20 mouse cellular contexts compared by ENCODE assay signal in the genomic region with DNA sequence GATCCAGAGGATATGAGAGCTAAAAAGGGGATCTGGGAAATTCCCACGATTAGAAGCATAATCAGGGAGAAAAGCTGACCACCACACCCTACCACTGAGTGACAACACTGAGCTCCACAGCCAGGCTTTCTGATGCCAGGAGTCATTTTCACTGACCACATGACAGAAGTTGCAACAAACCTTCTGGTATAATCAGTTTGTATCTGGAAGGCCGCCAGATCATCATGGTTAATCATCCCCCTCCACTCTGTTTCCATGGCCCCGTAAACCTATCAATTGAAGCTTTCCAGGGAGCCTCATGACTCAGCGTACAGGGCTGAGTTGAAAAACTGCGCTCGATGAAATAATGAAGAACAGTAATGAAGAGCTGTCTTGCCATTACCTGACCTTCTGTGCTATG.
DNase-seq lines count a peak whose midpoint lies in the region; ATAC-seq and TF ChIP-seq lines count a peak whose summit lies in the region.
"Had no signal": no experiment of that assay in that cellular context is flagged by ENCODE, and none has a peak within 500 bp of the region (broad histone marks: within the 10 kb centered on the region; RNA-seq: fewer than 3 reads in every experiment).

No protein-coding gene starts in this region.

- H3K9me3 ChIP-seq in forebrain, embryonic 14.5 days (replicated peaks; ENCODE audit: control insufficient read depth, low read length), result no peaks in the 10 kb centered on the region
- H3K9me3 ChIP-seq in forebrain, embryonic 13.5 days (replicated peaks), result no peaks in the 10 kb centered on the region; the same call in 1 of the 2 replicates
- H3K9me3 ChIP-seq in liver, embryonic 12.5 days (replicated peaks), result no peaks in the 10 kb centered on the region
- H3K9me3 ChIP-seq in forebrain, embryonic 16.5 days (ENCODE audit: control insufficient read depth, low read length), result no peaks in the 10 kb centered on the region
- H3K9me3 ChIP-seq: embryonic facial prominence, embryonic 10.5 days; limb, embryonic 15.5 days; neural tube, embryonic 15.5 days had no signal

- peak; percentile 14 for DNase-seq in forebrain, embryonic 14.5 days (ENCODE audit: low spot score)
- peak; percentile 76 for DNase-seq in liver, adult 2 months (ENCODE audit: extremely low read depth, low read depth, low spot score)
- DNase-seq in adrenal gland, postnatal 25 days, result peak; percentile 12
- DNase-seq: forebrain, postnatal 0 days; gastrocnemius, adult 2 months; heart, adult 18-20 months; kidney, postnatal 4 days; lung, adult 18-20 months; lung, postnatal 36 days; right cerebral cortex, postnatal 4 days; thymus, postnatal 14 days had no signal

- no peak overlapping the region for H3K9ac ChIP-seq in forebrain, embryonic 14.5 days (ENCODE audit: low read length)
- H3K9ac ChIP-seq in forebrain, embryonic 13.5 days, result no peak overlapping the region
- no peak overlapping the region for H3K9ac ChIP-seq in liver, adult 2 months (ENCODE audit: low read depth, low read length)
- no peak overlapping the region for H3K9ac ChIP-seq in liver, embryonic 12.5 days
- no peak overlapping the region for H3K9ac ChIP-seq in forebrain, embryonic 16.5 days (replicated peaks; ENCODE audit: low read depth, low read length)
- H3K9ac ChIP-seq: forebrain, postnatal 0 days; limb, embryonic 15.5 days; neural tube, embryonic 15.5 days had no signal

- no peaks in the 10 kb centered on the region for H3K4me1 ChIP-seq in forebrain, embryonic 14.5 days (ENCODE audit: control insufficient read depth, insufficient read depth, low read length)
- no peaks in the 10 kb centered on the region for H3K4me1 ChIP-seq in forebrain, embryonic 13.5 days
- peaks cover 2% of the 10 kb centered on the region; the same call in 1 of the 2 replicates for H3K4me1 ChIP-seq in liver, adult 2 months (ENCODE audit: control insufficient read depth, insufficient read depth, low read length)
- H3K4me1 ChIP-seq in liver, embryonic 12.5 days, result no peaks in the 10 kb centered on the region
- H3K4me1 ChIP-seq in forebrain, embryonic 16.5 days (replicated peaks; ENCODE audit: control insufficient read depth, insufficient read depth, low read length), result no peaks in the 10 kb centered on the region
- H3K4me1 ChIP-seq: embryonic facial prominence, embryonic 10.5 days; limb, embryonic 15.5 days; neural tube, embryonic 15.5 days had no signal

- no peak for TF ChIP-seq CTCF in liver, adult 2 months (IDR thresholded peaks at IDR 0.05; ENCODE audit: low read depth, low read length)

- ATAC-seq in forebrain, embryonic 14.5 days, result no peak
- no peak for ATAC-seq in forebrain, embryonic 13.5 days
- ATAC-seq in liver, embryonic 12.5 days, result no peak
- ATAC-seq in inflammation-experienced regulatory T-cells, adult 6 months, result no peak
- no peak for ATAC-seq in forebrain, embryonic 16.5 days
- ATAC-seq: forebrain, postnatal 0 days had no signal

- no peaks in the 10 kb centered on the region for H3K79me2 ChIP-seq in liver, adult 2 months (ENCODE audit: control insufficient read depth, insufficient read depth, low read length)

- TF ChIP-seq POLR2A in liver, adult 2 months (IDR thresholded peaks at IDR 0.05; ENCODE audit: extremely low read depth, insufficient read depth, low read length), result no peak

- no peak overlapping the region for H3K27ac ChIP-seq in forebrain, embryonic 14.5 days (ENCODE audit: low read depth, low read length)
- H3K27ac ChIP-seq in forebrain, embryonic 13.5 days, result no peak overlapping the region
- H3K27ac ChIP-seq in liver, adult 2 months (replicated peaks; ENCODE audit: insufficient read depth, low read depth, low read length), result no peak overlapping the region
- H3K27ac ChIP-seq in liver, embryonic 12.5 days, result no peak overlapping the region
- H3K27ac ChIP-seq in forebrain, embryonic 16.5 days (ENCODE audit: low read length), result no peak overlapping the region
- H3K27ac ChIP-seq: embryonic facial prominence, embryonic 10.5 days; gastrocnemius, adult 2 months; limb, embryonic 15.5 days; neural tube, embryonic 15.5 days had no signal

- no peaks in the 10 kb centered on the region for H3K36me3 ChIP-seq in forebrain, embryonic 14.5 days (ENCODE audit: control insufficient read depth, insufficient read depth, low read length)
- H3K36me3 ChIP-seq in forebrain, embryonic 13.5 days (ENCODE audit: poor library complexity, severe bottlenecking), result no peaks in the 10 kb centered on the region
- H3K36me3 ChIP-seq in liver, adult 2 months (ENCODE audit: control insufficient read depth, insufficient read depth, low read length), result no peaks in the 10 kb centered on the region
- H3K36me3 ChIP-seq in liver, embryonic 12.5 days, result no peaks in the 10 kb centered on the region
- H3K36me3 ChIP-seq in forebrain, embryonic 16.5 days (ENCODE audit: control insufficient read depth, insufficient read depth), result no peaks in the 10 kb centered on the region
- H3K36me3 ChIP-seq: embryonic facial prominence, embryonic 10.5 days; limb, embryonic 15.5 days; neural tube, embryonic 15.5 days had no signal

- no peak overlapping the region for H3K4me2 ChIP-seq in forebrain, embryonic 14.5 days (ENCODE audit: low read length)
- H3K4me2 ChIP-seq in forebrain, embryonic 13.5 days, result no peak overlapping the region
- H3K4me2 ChIP-seq in liver, embryonic 12.5 days, result no peak overlapping the region
- no peak overlapping the region for H3K4me2 ChIP-seq in forebrain, embryonic 16.5 days (ENCODE audit: low read length)
- H3K4me2 ChIP-seq: limb, embryonic 15.5 days; midbrain, embryonic 11.5 days; neural tube, embryonic 15.5 days had no signal

- no peak overlapping the region for H3K4me3 ChIP-seq in forebrain, embryonic 14.5 days (ENCODE audit: low read depth, low read length)
- no peak overlapping the region for H3K4me3 ChIP-seq in forebrain, embryonic 13.5 days
- H3K4me3 ChIP-seq in liver, adult 2 months (ENCODE audit: insufficient read depth, low read depth, low read length), result no peak overlapping the region
- H3K4me3 ChIP-seq in liver, embryonic 12.5 days, result no peak overlapping the region
- H3K4me3 ChIP-seq in forebrain, embryonic 16.5 days (replicated peaks; ENCODE audit: low read length), result no peak overlapping the region
- H3K4me3 ChIP-seq: embryonic facial prominence, embryonic 10.5 days; erythroblast, embryonic 14.5 days; gastrocnemius, adult 2 months; limb, embryonic 15.5 days; neural tube, embryonic 15.5 days had no signal

- no peaks in the 10 kb centered on the region for H3K27me3 ChIP-seq in forebrain, embryonic 14.5 days (replicated peaks; ENCODE audit: control insufficient read depth, insufficient read depth, low read length)
- H3K27me3 ChIP-seq in forebrain, embryonic 13.5 days, result no peaks in the 10 kb centered on the region
- H3K27me3 ChIP-seq in liver, adult 2 months (ENCODE audit: control insufficient read depth, insufficient read depth, low read length), result no peaks in the 10 kb centered on the region
- H3K27me3 ChIP-seq in liver, embryonic 12.5 days (replicated peaks), result no peaks in the 10 kb centered on the region
- H3K27me3 ChIP-seq in forebrain, embryonic 16.5 days (replicated peaks; ENCODE audit: control insufficient read depth, insufficient read depth, low read length), result no peaks in the 10 kb centered on the region
- H3K27me3 ChIP-seq: neural tube, embryonic 15.5 days had no signal

- WGBS in forebrain, embryonic 14.5 days, result 67% methylated on average over 6 of the region's 6 CpGs
- 67% methylated on average over 6 of the region's 6 CpGs for WGBS in forebrain, embryonic 13.5 days
- WGBS in liver, adult 2 months, result 33% methylated on average over 6 of the region's 6 CpGs
- 46% methylated on average over 6 of the region's 6 CpGs for WGBS in liver, embryonic 12.5 days (ENCODE audit: insufficient replicate concordance)
- WGBS in forebrain, embryonic 16.5 days, result 56% methylated on average over 6 of the region's 6 CpGs

Comparison
In these comparisons a context has a peak if more than half of its experiments do, and no peak if none do; other contexts are left out.
1. DNase-seq: peak in every context shown above with its lines; median percentile 76 in liver, adult 2 months; 14 in forebrain, embryonic 14.5 days; 12 in adrenal gland, postnatal 25 days.